Mouse (Mus musculus) brain, embryonic 14.5 days (tissue): Measurements from ENCODE around the gene Prss1. TPM values are rescaled to one million over a fixed set of nuclear protein-coding genes. Genes with fewer than 3 reads are reported as not detected.
"Not testable (repeated sequence)": the region's sequence is repeated elsewhere in the genome, so short reads cannot be mapped to it uniquely, and the experiment has no call there.

Experiments
- DNase-seq: peaks from one replicate; pipeline ENCODE4 v3.0.0-alpha.2; 2011; ENCODE audit warnings: low read depth
- CTCF ChIP-seq: fragments of 200-500 bp; IDR thresholded peaks from 2 replicates; pipeline ENCODE4 v1.5.1; 2012; ENCODE audit warnings: inconsistent platforms, mild to moderate bottlenecking, moderate library complexity, borderline replicate concordance; ENCODE audit not compliant: insufficient read depth, insufficient read length; ENCODE audit errors: extremely low read depth
- POLR2A ChIP-seq: fragments of 200-500 bp; IDR thresholded peaks from 2 replicates; pipeline ENCODE4 v1.6.1; 2012; ENCODE audit warnings: mild to moderate bottlenecking, inconsistent platforms, borderline replicate concordance; ENCODE audit not compliant: poor library complexity, insufficient read depth, insufficient read length, severe bottlenecking; ENCODE audit errors: extremely low read depth
- polyA plus RNA-seq: library from polyadenylated mRNA; depleted of rRNA; stranded (reverse); fragments of >200 nt; gene quantifications from 2 replicates; pipeline ENCODE4 v1.2.3, GENCODE M21; 2012; rRNA removed

Prss1 gene
- not detected in 2 replicates for polyA plus RNA-seq

DNA sequence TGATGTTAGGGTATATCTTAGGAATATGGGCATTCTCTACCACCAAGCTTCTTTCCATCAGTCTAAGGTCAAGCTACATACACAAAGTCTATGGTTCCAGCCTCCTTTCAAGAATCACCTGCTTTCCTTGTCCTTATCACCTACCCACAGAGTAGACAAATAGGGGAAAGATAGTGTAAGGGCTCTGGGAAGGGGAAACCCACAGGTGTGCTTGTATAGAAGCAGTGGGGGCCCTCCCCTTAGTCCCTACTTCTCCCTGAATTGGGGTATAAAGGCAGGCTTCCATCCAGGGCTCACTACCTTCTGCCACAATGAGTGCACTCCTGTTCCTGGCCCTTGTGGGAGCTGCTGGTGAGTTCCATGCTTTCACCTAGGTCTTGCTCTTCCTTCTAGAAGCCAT lies at the start of gene Prss1:
TSS of gene Prss1 (plus strand) at position 301 of the 400 bp plus-strand sequence.
- not testable (repeated sequence) for DNase-seq

DNA sequence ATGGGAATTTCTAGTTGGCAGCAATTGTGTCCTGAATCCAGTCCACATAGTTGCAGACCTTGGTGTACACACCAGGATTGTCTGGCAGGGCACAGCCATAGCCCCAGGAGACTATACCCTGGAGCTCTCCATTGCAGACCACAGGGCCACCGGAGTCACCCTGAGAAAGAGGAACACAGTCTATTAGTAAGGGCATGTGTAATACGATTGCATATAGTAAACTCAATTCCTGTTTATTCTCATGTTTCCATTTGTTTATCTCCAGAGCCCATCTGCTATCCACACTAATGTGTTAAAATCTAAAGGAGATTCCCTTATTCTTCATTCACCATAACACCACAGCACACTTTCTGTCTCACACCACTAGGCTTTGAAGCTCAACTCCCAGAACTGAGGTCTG lies 16.5 kb upstream of the Prss1 start:
- not testable (repeated sequence) for DNase-seq

GRCm38 (mm10) chr6:41446045-41446444 lies 12.7 kb upstream of the Prss1 start, which contains the start of gene Gm10334:
Gm10334 (minus strand) TSS chr6:41446145.
- not testable (repeated sequence) for DNase-seq

- DNase-seq = no peak
- TF ChIP-seq CTCF (no peak), POLR2A (no peak)
Measured at GRCm38 (mm10) chr6:41499374-41499773, 40.6 kb downstream of the Prss1 start.

DNA sequence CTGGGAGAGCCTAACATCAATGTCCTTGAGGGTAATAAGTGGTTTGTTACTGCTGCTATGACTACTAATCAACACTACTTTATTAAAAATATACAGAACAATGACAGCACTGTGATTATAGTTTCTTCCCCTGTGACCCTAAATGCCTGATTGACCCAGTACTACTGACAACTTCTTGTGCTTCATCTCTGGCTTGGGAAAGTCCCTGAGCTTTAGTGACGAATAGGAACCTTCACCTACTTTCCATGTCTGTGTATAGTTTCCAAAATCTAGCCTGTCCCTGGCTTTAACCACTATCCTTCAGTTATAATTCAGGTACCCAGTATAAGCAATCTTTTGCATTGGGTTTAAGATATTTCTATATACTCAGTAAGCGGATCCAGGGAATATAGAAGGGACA lies 46.2 kb downstream of the Prss1 start:
- no peak for DNase-seq

DNA sequence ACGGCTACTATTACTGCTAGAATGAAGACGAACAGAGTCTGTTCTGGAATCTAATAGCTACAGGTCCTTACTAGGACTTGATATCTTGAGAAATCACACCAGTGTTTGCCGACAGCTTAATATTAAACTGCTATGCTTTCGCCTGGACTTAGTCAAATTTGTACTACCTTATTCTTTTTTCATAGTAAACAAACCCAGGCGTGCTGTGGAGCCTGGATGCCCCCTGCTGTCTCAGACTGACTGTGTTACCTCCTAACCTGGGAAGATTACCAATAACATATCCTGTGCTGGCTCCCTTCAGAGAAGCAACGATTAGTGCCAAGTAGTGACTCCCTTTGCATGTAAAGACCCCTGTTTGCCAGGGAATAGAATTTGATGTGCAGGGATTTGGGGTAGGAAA lies 46.6 kb downstream of the Prss1 start:
- DNase-seq = no peak
- TF ChIP-seq CTCF (no peak), POLR2A (no peak)

More for the DNA sequence above, 46.2 kb downstream of the Prss1 start:
- no peak for TF ChIP-seq POLR2A
- TF ChIP-seq CTCF = no peak

Other genes starting within 250 kb of the Prss1 start
- gene Try4, start 156.7 kb upstream of the Prss1 start, polyA plus RNA-seq = 0.24 TPM in 1 of 2 replicates, not detected in the other
- 0.13 and 0.15 TPM in 2 replicates for gene Try5, start 142.1 kb upstream of the Prss1 start, polyA plus RNA-seq
- gene Try10, start 104.8 kb upstream of the Prss1 start, polyA plus RNA-seq = not detected in 2 replicates
- gene Prss3, start 81.3 kb upstream of the Prss1 start, polyA plus RNA-seq = not detected in 2 replicates
- not detected in 2 replicates for gene Gm5771, start 66.6 kb upstream of the Prss1 start, polyA plus RNA-seq
- gene Gm10334, start 12.8 kb upstream of the Prss1 start, polyA plus RNA-seq = not detected in 2 replicates
- gene Prss2, start 62.9 kb downstream of the Prss1 start, polyA plus RNA-seq = 0.18 TPM in 1 of 2 replicates, not detected in the other
- gene Ephb6, start 146.6 kb downstream of the Prss1 start, polyA plus RNA-seq = 42.6 and 49.7 TPM in 2 replicates
- 0.04 and 0.06 TPM in 2 replicates for gene Trpv6, start 177.5 kb downstream of the Prss1 start, polyA plus RNA-seq
- not detected in 2 replicates for gene Trpv5, start 221.8 kb downstream of the Prss1 start, polyA plus RNA-seq
- gene Llcfc1, start 225.5 kb downstream of the Prss1 start, polyA plus RNA-seq = not detected in 2 replicates
- 0.49 and 0.58 TPM in 2 replicates for gene Kel, start 245.4 kb downstream of the Prss1 start, polyA plus RNA-seq